Comparison of ENCODE assay signal across 8 mouse cellular contexts in genomic region chr2:119674525-119675214, GRCm38 (mm10). TPM values are rescaled to one million over a fixed set of nuclear protein-coding genes. Genes with fewer than 3 reads are reported as not detected.
DNase-seq lines count a peak whose midpoint lies in the region; ATAC-seq and TF ChIP-seq lines count a peak whose summit lies in the region.

Gene Rtf1, plus strand, starts transcription at chr2:119675068.

- peak within 1 kb of the TSS; percentile 82 for H3K4me2 ChIP-seq in hindbrain, postnatal 0 days (ENCODE audit: low read depth, low read length)

- no peaks in the 10 kb centered on the region for H3K9me3 ChIP-seq in hindbrain, postnatal 0 days (ENCODE audit: low read length)

- peak within 1 kb of the TSS; percentile 89 for H3K9ac ChIP-seq in hindbrain, postnatal 0 days (replicated peaks; ENCODE audit: low read length)

- H3K27me3 ChIP-seq in hindbrain, postnatal 0 days (ENCODE audit: insufficient read depth, low read length): no peaks in the 10 kb centered on the region

- intact Hi-C loops in left cerebral cortex, adult 2 months (cut with DNase I): loop anchor here (1.0 kb wide), 1 partner anchor 11 kb away; no protein-coding TSS in a partner anchor

- H3K4me3 ChIP-seq in hindbrain, postnatal 0 days (ENCODE audit: low read length): peak within 1 kb of the TSS; percentile 93
- H3K4me3 ChIP-seq in left cerebral cortex, adult 2 months: peak within 1 kb of the TSS; percentile 86

- DNase-seq in T-cell, adult 2 months (ENCODE audit: low spot score): peak; percentile 93
- peak; percentile 96 to 99 for DNase-seq in cerebellum, postnatal 36 days
- DNase-seq in gastrocnemius, adult 18-20 months (ENCODE audit: low spot score): peak; percentile 93
- DNase-seq in hindbrain, postnatal 0 days (ENCODE audit: low spot score): peak; percentile 96
- DNase-seq in left cerebral cortex, adult 2 months (ENCODE audit: extremely low spot score in 1 of 2, low spot score in 2 of 2): peak; percentile 96 to 97
- peak; percentile 89 to 92 for DNase-seq in right cerebral cortex, adult 2 months (ENCODE audit: low spot score in 2 of 2)
- peak; percentile 96 for DNase-seq in urinary bladder, postnatal 14 days (ENCODE audit: low spot score)

- 1% methylated on average over 35 of the region's 58 CpGs for WGBS in hindbrain, postnatal 0 days

- no peaks in the 10 kb centered on the region for H3K36me3 ChIP-seq in hindbrain, postnatal 0 days (ENCODE audit: insufficient read depth, low read length)

- H3K27ac ChIP-seq in hindbrain, postnatal 0 days: peak within 1 kb of the TSS; percentile 79
- peak within 1 kb of the TSS; percentile 91 for H3K27ac ChIP-seq in left cerebral cortex, adult 2 months

- ATAC-seq in hindbrain, postnatal 0 days: peak; percentile 98
- ATAC-seq in megakaryocyte, adult 5-6 weeks (ENCODE audit: poor library complexity, severe bottlenecking): peak; percentile 96

- no peak for TF ChIP-seq CTCF in hindbrain, postnatal 0 days (IDR thresholded peaks at IDR 0.05; ENCODE audit: low read depth)
- no peak for TF ChIP-seq CTCF in left cerebral cortex, adult 2 months (IDR thresholded peaks at IDR 0.05)

- H3K4me1 ChIP-seq in hindbrain, postnatal 0 days (ENCODE audit: insufficient read depth, low read length): peaks cover 6% of the 10 kb centered on the region

RNA-seq across cellular contexts. Expression of gene Rtf1, which starts in this region (rescaled TPM):
- 10 to 100 TPM; 28.0 to 28.8 TPM for total RNA-seq in gastrocnemius, adult 18-20 months (2021)
- 17.4 and 19.8 TPM in 2 replicates for total RNA-seq in hindbrain, postnatal 0 days (2014; rRNA removed)
- polyA plus RNA-seq in hindbrain, postnatal 0 days (2015; fragmentation: Nextera tagmentation; extraction: Ambion mirVana): 58.9 and 64.9 TPM in 2 replicates
- total RNA-seq in left cerebral cortex, adult 2 months (2021): 10 to 100 TPM; 61.4 to 62.5 TPM
- 29.7 and 32.6 TPM in 2 replicates for total RNA-seq in megakaryocyte, adult 5-6 weeks (2015)
- total RNA-seq in megakaryocyte, adult 5-6 weeks (2017): 26.7 and 27.0 TPM in 2 replicates

Comparison
In these comparisons a context has a peak if more than half of its experiments do, and no peak if none do; other contexts are left out.
1. Peak in every context shown above with its lines: DNase-seq, ATAC-seq, H3K4me3 ChIP-seq and H3K27ac ChIP-seq.